Mouse (Mus musculus) left cerebral cortex, adult 9 months (tissue): ENCODE data around the gene Car15.
A peak's percentile ranks its signal among the peaks of the same experiment; 100 is the strongest.

Experiments used
- DNase-seq, 2 experiments: peaks; one replicate each; pipeline ENCODE4 v3.0.0; 2022; ENCODE audit warnings: low spot score in 2 of 2

The Car15 gene

GRCm38 (mm10) chr16:17833681-17834399 lies 4.3 kb downstream of the Car15 start:
- peak in 1 of 2 experiments; percentile 64 for DNase-seq

DNA sequence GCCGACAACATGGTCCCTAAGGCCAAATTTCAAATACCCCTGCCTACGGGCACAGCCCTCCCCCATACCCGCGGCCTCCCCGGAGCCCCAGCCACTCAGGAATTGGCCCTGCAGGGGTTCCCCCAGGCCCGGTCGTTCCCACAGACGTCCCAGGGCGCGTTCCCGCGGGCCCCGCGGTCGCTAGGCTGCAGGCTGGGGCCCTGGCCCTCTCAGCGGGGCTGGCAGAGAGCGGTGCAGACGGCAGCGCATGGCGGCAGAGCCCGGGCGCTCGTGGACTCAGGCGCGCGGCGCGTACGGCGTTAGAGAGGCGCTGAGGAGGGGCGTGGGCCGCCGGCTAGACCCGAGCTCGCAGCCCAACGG lies 4.9 kb downstream of the Car15 start:
- DNase-seq: no peak

GRCm38 (mm10) chr16:17832821-17833220 lies 5.3 kb downstream of the Car15 start, which contains the start of gene B830017H08Rik:
Gene B830017H08Rik, plus strand, starts transcription at chr16:17833121.
- DNase-seq: no peak

DNA sequence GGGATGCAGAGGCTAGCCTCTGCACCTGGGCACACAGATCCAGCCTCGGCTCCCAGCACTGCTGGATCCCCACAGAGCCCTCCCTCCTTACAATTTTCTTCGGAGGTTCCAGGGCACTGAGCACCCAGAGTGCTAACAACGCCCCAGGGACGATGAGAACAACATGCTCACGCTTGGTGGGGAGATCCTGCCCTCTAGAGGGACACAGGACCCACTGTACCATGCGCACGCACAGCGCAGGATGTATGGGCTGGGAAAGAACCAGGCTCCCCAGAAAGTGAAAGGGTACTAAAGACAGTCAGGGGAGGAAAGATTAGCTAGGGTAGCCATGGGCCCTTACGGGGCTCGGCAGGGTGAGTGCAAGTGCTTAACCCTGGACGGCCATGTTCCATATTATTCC lies 6.4 kb downstream of the Car15 start:
- no peak for DNase-seq

GRCm38 (mm10) chr16:17830385-17831178 lies 7.6 kb downstream of the Car15 start:
- DNase-seq: no peak

DNA sequence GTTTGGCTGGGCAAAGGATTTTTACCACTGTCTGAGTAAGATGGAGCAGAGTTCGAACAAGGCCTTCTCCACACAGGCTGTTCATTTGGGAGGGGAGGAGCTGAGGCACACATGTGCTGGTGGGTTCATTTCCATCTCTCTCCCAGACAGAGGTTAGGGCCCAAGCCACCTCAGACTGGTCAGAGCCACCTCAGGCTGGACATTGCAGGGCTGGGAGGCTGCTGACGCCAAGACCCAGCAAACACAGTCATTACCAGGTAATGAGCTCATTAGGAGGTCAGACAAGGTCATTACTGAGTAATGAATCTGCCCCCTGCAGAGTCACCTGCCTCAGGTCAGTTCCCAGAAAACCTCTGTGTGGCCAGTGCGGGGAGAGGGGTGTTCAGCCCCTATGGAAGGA lies 9.3 kb downstream of the Car15 start:
- DNase-seq: no peak

DNA sequence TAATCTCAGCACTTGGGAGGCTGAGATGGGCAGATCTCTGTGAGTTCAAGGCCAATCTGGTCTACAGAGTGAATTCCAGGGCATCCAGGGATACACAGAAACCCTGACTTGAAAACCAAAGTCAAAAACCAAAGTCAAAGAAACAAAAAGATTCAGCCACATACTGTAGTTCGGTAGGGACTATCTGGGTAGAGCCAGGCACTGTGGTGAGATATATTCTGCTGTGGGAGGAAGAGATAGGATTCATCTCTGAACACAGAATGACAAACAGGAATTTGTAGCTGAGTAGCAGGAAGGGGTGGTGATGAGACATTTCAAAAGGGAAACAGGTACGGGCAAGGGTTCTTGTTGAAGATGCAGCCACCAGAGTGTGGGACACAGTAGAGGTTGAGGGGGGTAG lies 9.9 kb downstream of the Car15 start:
- no peak for DNase-seq

- DNase-seq: no peak
Measured at GRCm38 (mm10) chr16:17826500-17826899, 11.7 kb downstream of the Car15 start.

DNA sequence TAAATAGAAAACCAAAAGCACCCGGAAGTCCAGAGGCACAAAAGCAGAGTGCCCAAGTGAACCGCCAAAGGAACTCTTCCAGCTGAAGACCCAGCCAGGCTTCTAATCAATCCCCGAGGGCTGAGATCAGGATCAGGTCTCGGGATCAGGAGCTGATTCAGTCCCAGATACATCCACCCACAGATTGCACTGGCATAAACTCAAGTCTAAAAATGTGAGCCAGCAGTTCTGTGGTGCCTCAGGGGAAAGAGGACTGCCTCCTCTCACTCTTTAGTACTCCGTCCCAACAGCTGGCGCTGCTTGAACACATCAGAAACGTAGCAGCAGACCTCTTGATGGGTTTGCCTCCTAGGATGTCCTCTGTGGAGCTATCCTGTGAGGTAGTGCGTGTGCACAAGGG lies 21.6 kb downstream of the Car15 start:
- no peak for DNase-seq

GRCm38 (mm10) chr16:17815411-17816402 lies 22.5 kb downstream of the Car15 start:
- DNase-seq: peak in 1 of 2 experiments; percentile 53

DNA sequence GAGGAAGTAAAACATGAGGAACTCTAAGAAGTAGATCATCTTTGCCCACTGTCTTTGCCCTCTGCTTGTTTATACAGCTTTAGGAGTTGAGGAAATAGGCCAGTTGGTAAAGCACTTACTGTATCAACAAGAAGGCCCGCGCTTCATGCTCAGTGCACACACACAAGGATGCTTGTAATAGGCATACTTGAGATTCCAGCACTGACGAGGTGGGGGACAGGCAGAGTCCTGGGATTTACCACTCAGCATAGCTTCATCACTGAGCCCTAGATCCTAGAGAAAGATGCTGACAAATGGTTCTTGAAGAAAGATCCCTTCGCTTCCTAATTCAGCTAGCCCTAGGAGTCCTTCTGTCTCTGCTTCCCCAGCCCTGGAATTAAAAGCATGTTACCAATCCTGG lies 25.0 kb downstream of the Car15 start:
- no peak for DNase-seq

GRCm38 (mm10) chr16:17812120-17812519 lies 26.0 kb downstream of the Car15 start:
- peak in 1 of 2 experiments; percentile 47 for DNase-seq

GRCm38 (mm10) chr16:17809711-17810110 lies 28.5 kb downstream of the Car15 start:
- DNase-seq: no peak

GRCm38 (mm10) chr16:17809125-17809524 lies 29.0 kb downstream of the Car15 start:
- no peak for DNase-seq

DNA sequence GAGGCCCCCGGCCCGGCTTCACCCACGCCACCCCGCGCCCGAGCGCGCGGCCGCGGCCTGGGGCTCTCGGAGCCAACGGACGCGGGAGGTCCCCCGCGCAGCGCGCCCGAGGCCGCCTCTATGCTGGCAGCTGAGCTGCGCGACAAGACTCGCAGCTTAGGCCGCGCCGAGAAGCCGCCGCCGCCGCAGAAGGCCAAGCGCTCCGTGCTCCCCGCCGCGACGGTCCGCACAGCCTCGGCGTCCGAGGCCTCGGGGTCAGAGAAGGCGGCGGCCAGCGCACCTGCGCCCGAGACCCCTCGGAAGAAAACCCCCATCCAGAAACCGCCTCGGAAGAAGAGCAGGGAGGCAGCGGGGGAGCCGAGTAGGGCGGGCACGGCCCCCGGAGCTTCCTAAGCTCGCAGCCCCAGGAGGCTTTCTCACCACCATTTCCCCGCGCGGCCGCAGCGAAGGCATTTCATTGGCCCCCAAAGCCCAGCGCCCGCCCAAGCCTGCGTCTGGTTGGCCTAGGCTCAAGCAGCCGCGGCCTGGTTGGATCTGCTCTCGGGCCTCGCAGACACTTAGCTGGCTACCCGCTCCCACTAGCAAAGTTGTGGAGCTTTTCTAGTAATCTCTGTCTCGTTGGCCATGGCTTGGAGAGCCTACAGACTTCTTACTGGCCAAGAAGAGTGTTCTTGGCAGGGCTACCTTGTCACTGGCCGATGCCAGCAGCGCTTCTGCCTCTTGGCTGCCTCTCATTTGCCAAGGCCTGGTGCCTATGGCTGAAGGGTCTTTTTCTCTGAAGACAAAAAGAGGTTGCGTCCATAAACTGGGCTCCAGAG lies 30.8 kb downstream of the Car15 start:
- DNase-seq: peak; percentile 53 to 87

DNA sequence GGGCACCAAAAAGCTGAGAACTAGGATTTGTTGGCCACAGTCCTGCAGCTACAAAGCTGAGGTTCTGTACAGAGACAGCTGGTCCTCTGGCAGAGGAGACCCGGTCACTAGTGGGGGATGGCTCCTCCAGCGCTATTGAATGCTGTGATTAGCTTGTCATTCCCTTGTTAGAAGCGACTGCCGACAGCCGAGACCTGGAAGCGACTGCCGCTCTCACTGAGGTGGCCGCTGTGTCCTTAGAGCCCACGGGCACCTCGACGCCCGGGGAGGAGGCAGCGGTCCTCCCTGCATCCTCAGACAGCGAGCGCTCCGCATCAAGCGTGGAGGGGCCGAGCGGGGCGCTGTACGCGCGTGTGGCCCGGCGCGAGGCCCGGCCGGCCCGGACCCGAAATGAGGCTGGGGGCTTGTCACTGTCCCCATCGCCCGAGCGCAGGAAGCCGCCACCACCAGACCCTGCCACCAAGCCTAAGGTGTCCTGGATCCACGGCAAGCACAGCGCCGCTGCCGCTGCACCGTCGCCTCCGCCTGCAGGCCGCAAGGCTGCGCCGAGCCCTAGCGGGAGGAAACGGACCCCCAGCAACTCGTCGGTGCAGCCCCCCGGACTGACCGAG lies 31.5 kb downstream of the Car15 start:
- no peak for DNase-seq

- DNase-seq: no peak
Measured at GRCm38 (mm10) chr16:17804982-17805381, 33.2 kb downstream of the Car15 start.

GRCm38 (mm10) chr16:17804449-17804912 lies 33.7 kb downstream of the Car15 start:
- DNase-seq: no peak

- DNase-seq: no peak
Measured at GRCm38 (mm10) chr16:17803675-17804448, 34.3 kb downstream of the Car15 start.
